Mouse (Mus musculus): ENCODE results near the gene Inhbe.

The Inhbe gene

GRCm38 (mm10) chr10:127346173-127346572 is 8.0 kb downstream of the Inhbe start:
- no peak for DNase-seq (ENCODE audit: low spot score in 2 of 2)

- no peak for DNase-seq (ENCODE audit: low spot score in 2 of 2)
Measured at GRCm38 (mm10) chr10:127343029-127343428, 11.2 kb downstream of the Inhbe start.

- peak; percentile 64 to 88 for DNase-seq (ENCODE audit: low spot score in 2 of 2)
Measured at GRCm38 (mm10) chr10:127341891-127342639, 12.1 kb downstream of the Inhbe start, which contains the start of gene Gli1. Gene Gli1 (minus strand): TSS chr10:127341974.

- DNase-seq (ENCODE audit: low spot score in 2 of 2): no peak
Measured at GRCm38 (mm10) chr10:127341360-127341690, 12.9 kb downstream of the Inhbe start.

- DNase-seq (ENCODE audit: low spot score in 2 of 2): peak in 1 of 2 experiments; percentile 56
Measured at GRCm38 (mm10) chr10:127340577-127341359, 13.4 kb downstream of the Inhbe start.

GRCm38 (mm10) chr10:127339683-127340576 is 14.3 kb downstream of the Inhbe start:
- peak in 1 of 2 experiments; percentile 63 for DNase-seq (ENCODE audit: low spot score in 2 of 2)

- peak; percentile 68 to 89 for DNase-seq (ENCODE audit: low spot score in 2 of 2)
Measured at GRCm38 (mm10) chr10:127338930-127339682, 15.1 kb downstream of the Inhbe start.

GRCm38 (mm10) chr10:127337536-127338099 is 16.6 kb downstream of the Inhbe start:
- DNase-seq (ENCODE audit: low spot score in 2 of 2): no peak

- no peak for DNase-seq (ENCODE audit: low spot score in 2 of 2)
Measured at GRCm38 (mm10) chr10:127336952-127337351, 17.3 kb downstream of the Inhbe start.

- no peak for DNase-seq (ENCODE audit: low spot score in 2 of 2)
Measured at GRCm38 (mm10) chr10:127335271-127335670, 18.9 kb downstream of the Inhbe start.

GRCm38 (mm10) chr10:127333152-127333551 is 21.1 kb downstream of the Inhbe start:
- DNase-seq (ENCODE audit: low spot score in 2 of 2): no peak

- DNase-seq (ENCODE audit: low spot score in 2 of 2): no peak
Measured at GRCm38 (mm10) chr10:127332211-127332874, 21.9 kb downstream of the Inhbe start.

GRCm38 (mm10) chr10:127330212-127330611 is 24.0 kb downstream of the Inhbe start:
- no peak for DNase-seq (ENCODE audit: low spot score in 2 of 2)

GRCm38 (mm10) chr10:127327461-127328145 is 26.6 kb downstream of the Inhbe start:
- DNase-seq (ENCODE audit: low spot score in 2 of 2): no peak

- DNase-seq (ENCODE audit: low spot score in 2 of 2): no peak
Measured at GRCm38 (mm10) chr10:127326828-127327227, 27.4 kb downstream of the Inhbe start.

- DNase-seq (ENCODE audit: low spot score in 2 of 2): no peak
Measured at GRCm38 (mm10) chr10:127326017-127326801, 28.0 kb downstream of the Inhbe start.

- DNase-seq (ENCODE audit: low spot score in 2 of 2): no peak
Measured at GRCm38 (mm10) chr10:127325454-127326016, 28.7 kb downstream of the Inhbe start.

- DNase-seq (ENCODE audit: low spot score in 2 of 2): no peak
Measured at GRCm38 (mm10) chr10:127324495-127324894, 29.7 kb downstream of the Inhbe start.

Data from cerebellum, postnatal 4 days (tissue).